Mouse (Mus musculus): ENCODE measurements around the gene Lamb1.

The Lamb1 gene

GRCm38 (mm10) chr12:31254978-31255377, 10.1 kb upstream of the Lamb1 start:
- DNase-seq = no peak

GRCm38 (mm10) chr12:31256121-31256903, 8.7 kb upstream of the Lamb1 start:
- no peak for DNase-seq

- DNase-seq = no peak
Measured at GRCm38 (mm10) chr12:31261882-31262281, 3.2 kb upstream of the Lamb1 start.

GRCm38 (mm10) chr12:31263921-31264320, 1.1 kb upstream of the Lamb1 start:
- DNase-seq = no peak

- no peak for DNase-seq
Measured at GRCm38 (mm10) chr12:31265722-31266431, 843 bp downstream of the Lamb1 start.

GRCm38 (mm10) chr12:31266686-31267085, 1.7 kb downstream of the Lamb1 start:
- DNase-seq = no peak

- no peak for DNase-seq
Measured at GRCm38 (mm10) chr12:31267363-31267762, 2.3 kb downstream of the Lamb1 start.

GRCm38 (mm10) chr12:31268315-31268714, 3.3 kb downstream of the Lamb1 start:
- no peak for DNase-seq

GRCm38 (mm10) chr12:31269020-31269597, 4.1 kb downstream of the Lamb1 start:
- DNase-seq = no peak

- no peak for DNase-seq
Measured at GRCm38 (mm10) chr12:31270361-31270760, 5.3 kb downstream of the Lamb1 start.

GRCm38 (mm10) chr12:31270776-31271175, 5.7 kb downstream of the Lamb1 start:
- DNase-seq = no peak

- no peak for DNase-seq
Measured at GRCm38 (mm10) chr12:31271361-31272011, 6.5 kb downstream of the Lamb1 start.

- DNase-seq = no peak
Measured at GRCm38 (mm10) chr12:31272012-31272735, 7.1 kb downstream of the Lamb1 start.

- DNase-seq = no peak
Measured at GRCm38 (mm10) chr12:31272846-31273245, 7.8 kb downstream of the Lamb1 start.

- DNase-seq = no peak
Measured at GRCm38 (mm10) chr12:31273646-31274045, 8.6 kb downstream of the Lamb1 start.

GRCm38 (mm10) chr12:31275411-31275810, 10.4 kb downstream of the Lamb1 start:
- no peak for DNase-seq

- DNase-seq = no peak
Measured at GRCm38 (mm10) chr12:31278270-31278669, 13.2 kb downstream of the Lamb1 start.

- DNase-seq = no peak
Measured at GRCm38 (mm10) chr12:31280318-31280717, 15.3 kb downstream of the Lamb1 start.

GRCm38 (mm10) chr12:31281100-31281591, 16.1 kb downstream of the Lamb1 start:
- DNase-seq = no peak

- no peak for DNase-seq
Measured at GRCm38 (mm10) chr12:31282241-31282640, 17.2 kb downstream of the Lamb1 start.

- DNase-seq = no peak
Measured at GRCm38 (mm10) chr12:31283131-31283530, 18.1 kb downstream of the Lamb1 start.

- DNase-seq = no peak
Measured at GRCm38 (mm10) chr12:31283617-31284136, 18.6 kb downstream of the Lamb1 start.

All from cerebellum, adult 18-20 months (tissue).